Mouse (Mus musculus): ENCODE measurements at regions not wholly inside any gene's neighbourhood (a gene's known extent, or its start where the extent isn't known, plus 50 kb on each side); places are given as distances from the start of the nearest gene placed in this dataset.

- no peaks in the 10 kb centered on the region for H3K36me3 ChIP-seq (ENCODE audit: control insufficient read depth, insufficient read depth, low read length)
- no peaks in the 10 kb centered on the region for H3K27me3 ChIP-seq (replicated peaks; ENCODE audit: control insufficient read depth, insufficient read depth, low read length)
- no peak overlapping the region for H3K4me3 ChIP-seq (ENCODE audit: low read depth, low read length)
- H3K27ac ChIP-seq (replicated peaks; ENCODE audit: low read depth, low read length): no peak overlapping the region
- H3K9me3 ChIP-seq (ENCODE audit: control insufficient read depth, low read length): peaks cover 12% of the 10 kb centered on the region
- H3K4me1 ChIP-seq (ENCODE audit: control insufficient read depth, insufficient read depth, low read length): no peaks in the 10 kb centered on the region
- WGBS: 83% methylated on average over 20 of the region's 20 CpGs
- H3K4me2 ChIP-seq (ENCODE audit: low read depth, low read length): no peak overlapping the region
- DNase-seq (ENCODE audit: low spot score) (no peak), ATAC-seq (ENCODE audit: low read depth) (no peak)
- no peak overlapping the region for H3K9ac ChIP-seq (ENCODE audit: low read depth, low read length)
Observed at GRCm38 (mm10) chr7:34538310-34539055, 118.0 kb downstream of the Kctd15 start.

- DNase-seq (ENCODE audit: low spot score): no peak
- no peaks in the 10 kb centered on the region for H3K36me3 ChIP-seq (ENCODE audit: control insufficient read depth, insufficient read depth, low read length)
- no peaks in the 10 kb centered on the region for H3K27me3 ChIP-seq (replicated peaks; ENCODE audit: control insufficient read depth, insufficient read depth, low read length)
- H3K4me1 ChIP-seq (ENCODE audit: control insufficient read depth, insufficient read depth, low read length): no peaks in the 10 kb centered on the region
- no peak overlapping the region for H3K27ac ChIP-seq (replicated peaks; ENCODE audit: low read depth, low read length)
- H3K4me3 ChIP-seq (ENCODE audit: low read depth, low read length): no peak overlapping the region
- peaks cover 11% of the 10 kb centered on the region for H3K9me3 ChIP-seq (ENCODE audit: control insufficient read depth, low read length)
- H3K4me2 ChIP-seq (ENCODE audit: low read depth, low read length): no peak overlapping the region
- H3K9ac ChIP-seq (ENCODE audit: low read depth, low read length): no peak overlapping the region
- ATAC-seq (ENCODE audit: low read depth): no peak
- 75% methylated on average over 9 of the region's 9 CpGs for WGBS
Observed at GRCm38 (mm10) chr7:34537122-34537521, 119.4 kb downstream of the Kctd15 start.

- no peaks in the 10 kb centered on the region for H3K9me3 ChIP-seq (ENCODE audit: control insufficient read depth, low read length)
- H3K36me3 ChIP-seq (ENCODE audit: control insufficient read depth, insufficient read depth, low read length): no peaks in the 10 kb centered on the region
- WGBS: 72% methylated on average over 5 of the region's 5 CpGs
- H3K9ac ChIP-seq (ENCODE audit: low read depth, low read length): no peak overlapping the region
- H3K27me3 ChIP-seq (replicated peaks; ENCODE audit: control insufficient read depth, insufficient read depth, low read length): no peaks in the 10 kb centered on the region
- H3K4me2 ChIP-seq (ENCODE audit: low read depth, low read length): no peak overlapping the region
- no peak overlapping the region for H3K4me3 ChIP-seq (ENCODE audit: low read depth, low read length)
- ATAC-seq (ENCODE audit: low read depth) (no peak), DNase-seq (ENCODE audit: low spot score) (no peak)
- no peaks in the 10 kb centered on the region for H3K4me1 ChIP-seq (ENCODE audit: control insufficient read depth, insufficient read depth, low read length)
- H3K27ac ChIP-seq (replicated peaks; ENCODE audit: low read depth, low read length): no peak overlapping the region
Observed at GRCm38 (mm10) chr7:34534241-34534640, 122.3 kb downstream of the Kctd15 start.

- 80% methylated on average over 3 of the region's 3 CpGs for WGBS
Observed at GRCm38 (mm10) chr7:34531639-34532038, 124.9 kb downstream of the Kctd15 start.

GRCm38 (mm10) chr7:34507858-34508257 is 114.7 kb upstream of the Lsm14a start:
- WGBS: 55% methylated on average over 2 of the region's 2 CpGs
- no peak for DNase-seq (ENCODE audit: low spot score)

More at GRCm38 (mm10) chr7:34531639-34532038, 124.9 kb downstream of the Kctd15 start:
- no peak overlapping the region for H3K9ac ChIP-seq (ENCODE audit: low read depth, low read length)
- H3K36me3 ChIP-seq (ENCODE audit: control insufficient read depth, insufficient read depth, low read length): no peaks in the 10 kb centered on the region
- H3K9me3 ChIP-seq (ENCODE audit: control insufficient read depth, low read length): no peaks in the 10 kb centered on the region
- H3K4me3 ChIP-seq (ENCODE audit: low read depth, low read length): no peak overlapping the region
- no peak overlapping the region for H3K4me2 ChIP-seq (ENCODE audit: low read depth, low read length)
- H3K27ac ChIP-seq (replicated peaks; ENCODE audit: low read depth, low read length): no peak overlapping the region
- no peak for ATAC-seq (ENCODE audit: low read depth)
- H3K27me3 ChIP-seq (replicated peaks; ENCODE audit: control insufficient read depth, insufficient read depth, low read length): no peaks in the 10 kb centered on the region
- no peak for DNase-seq (ENCODE audit: low spot score)
- no peaks in the 10 kb centered on the region for H3K4me1 ChIP-seq (ENCODE audit: control insufficient read depth, insufficient read depth, low read length)

DNA sequence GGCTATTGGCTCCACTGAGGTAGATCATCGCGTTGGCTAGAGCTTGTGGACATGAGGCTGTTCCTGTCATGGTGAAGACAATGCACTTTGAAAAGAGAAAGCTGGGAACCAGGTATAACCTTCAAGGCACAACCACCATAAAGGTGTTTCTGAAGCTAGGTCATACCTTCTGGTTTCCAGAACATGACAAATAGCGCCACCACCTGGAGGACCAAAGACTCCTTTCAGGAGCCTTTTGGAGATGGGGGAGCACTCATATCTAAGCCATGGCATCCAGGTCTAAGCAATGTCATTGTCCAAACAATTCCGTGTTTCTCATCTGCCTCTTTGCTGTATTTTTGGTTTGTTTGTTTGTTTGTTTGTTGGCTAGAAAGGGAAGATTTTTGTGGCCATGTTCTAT is 113.7 kb upstream of the Lsm14a start:
- no peaks in the 10 kb centered on the region for H3K9me3 ChIP-seq (ENCODE audit: control insufficient read depth, low read length)
- WGBS: 69% methylated on average over 4 of the region's 4 CpGs
- ATAC-seq (ENCODE audit: low read depth): no peak
- no peak overlapping the region for H3K27ac ChIP-seq (replicated peaks; ENCODE audit: low read depth, low read length)
- DNase-seq (ENCODE audit: low spot score): no peak
- H3K9ac ChIP-seq (ENCODE audit: low read depth, low read length): no peak overlapping the region
- no peaks in the 10 kb centered on the region for H3K27me3 ChIP-seq (replicated peaks; ENCODE audit: control insufficient read depth, insufficient read depth, low read length)
- no peaks in the 10 kb centered on the region for H3K36me3 ChIP-seq (ENCODE audit: control insufficient read depth, insufficient read depth, low read length)
- no peak overlapping the region for H3K4me2 ChIP-seq (ENCODE audit: low read depth, low read length)
- H3K4me3 ChIP-seq (ENCODE audit: low read depth, low read length): no peak overlapping the region
- no peaks in the 10 kb centered on the region for H3K4me1 ChIP-seq (ENCODE audit: control insufficient read depth, insufficient read depth, low read length)

More at GRCm38 (mm10) chr7:34507858-34508257, 114.7 kb upstream of the Lsm14a start:
- Histone ChIP-seq H3K27me3 (replicated peaks; ENCODE audit: control insufficient read depth, insufficient read depth, low read length) (no peaks in the 10 kb centered on the region), H3K9ac (ENCODE audit: low read depth, low read length) (no peak overlapping the region), H3K27ac (replicated peaks; ENCODE audit: low read depth, low read length) (no peak overlapping the region), H3K4me2 (ENCODE audit: low read depth, low read length) (no peak overlapping the region), H3K4me1 (ENCODE audit: control insufficient read depth, insufficient read depth, low read length) (no peaks in the 10 kb centered on the region), H3K9me3 (ENCODE audit: control insufficient read depth, low read length) (no peaks in the 10 kb centered on the region), H3K36me3 (ENCODE audit: control insufficient read depth, insufficient read depth, low read length) (no peaks in the 10 kb centered on the region), H3K4me3 (ENCODE audit: low read depth, low read length) (no peak overlapping the region)
- ATAC-seq (ENCODE audit: low read depth): no peak

DNA sequence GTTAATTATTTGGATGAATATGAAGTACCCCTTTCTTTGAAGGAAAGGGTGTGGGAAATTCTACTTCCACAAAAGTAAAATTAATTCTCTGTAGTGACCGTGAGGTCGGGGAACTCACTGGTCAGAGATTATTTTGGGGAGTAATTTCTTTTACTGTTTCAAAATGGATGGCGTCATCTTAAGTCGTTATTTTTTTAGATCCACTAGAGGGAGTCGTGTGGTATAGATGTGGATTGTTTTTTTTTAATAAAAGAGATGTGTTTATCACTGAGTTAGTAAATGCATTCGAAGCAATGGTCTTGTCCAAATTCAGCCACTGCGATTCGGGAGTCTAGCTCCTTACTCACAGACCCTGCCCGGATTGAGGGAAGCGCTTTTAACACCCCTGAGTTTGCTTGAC is 100.8 kb upstream of the Lsm14a start:
- DNase-seq (ENCODE audit: low spot score) (peak; percentile 29), ATAC-seq (ENCODE audit: low read depth) (no peak)
- H3K27me3 ChIP-seq (replicated peaks; ENCODE audit: control insufficient read depth, insufficient read depth, low read length): no peaks in the 10 kb centered on the region
- no peak overlapping the region for H3K9ac ChIP-seq (ENCODE audit: low read depth, low read length)
- 69% methylated on average over 10 of the region's 10 CpGs for WGBS
- peaks cover 11% of the 10 kb centered on the region; the same call in 1 of the 2 replicates for H3K9me3 ChIP-seq (ENCODE audit: control insufficient read depth, low read length)
- no peak overlapping the region for H3K4me2 ChIP-seq (ENCODE audit: low read depth, low read length)
- H3K36me3 ChIP-seq (ENCODE audit: control insufficient read depth, insufficient read depth, low read length): no peaks in the 10 kb centered on the region
- H3K27ac ChIP-seq (replicated peaks; ENCODE audit: low read depth, low read length): no peak overlapping the region
- no peaks in the 10 kb centered on the region for H3K4me1 ChIP-seq (ENCODE audit: control insufficient read depth, insufficient read depth, low read length)
- H3K4me3 ChIP-seq (ENCODE audit: low read depth, low read length): no peak overlapping the region

- DNase-seq (ENCODE audit: low spot score): peak; percentile 81
- ATAC-seq (ENCODE audit: low read depth): peak; percentile 84; the same call in 1 of the 2 replicates
- Histone ChIP-seq H3K9ac (ENCODE audit: low read depth, low read length) (no peak overlapping the region), H3K9me3 (ENCODE audit: control insufficient read depth, low read length) (no peaks in the 10 kb centered on the region), H3K4me1 (ENCODE audit: control insufficient read depth, insufficient read depth, low read length) (no peaks in the 10 kb centered on the region), H3K4me2 (ENCODE audit: low read depth, low read length) (peak overlapping the region; percentile 16; the same call in 1 of the 2 replicates), H3K27me3 (replicated peaks; ENCODE audit: control insufficient read depth, insufficient read depth, low read length) (no peaks in the 10 kb centered on the region), H3K27ac (replicated peaks; ENCODE audit: low read depth, low read length) (no peak overlapping the region; the same call in 1 of the 2 replicates), H3K4me3 (ENCODE audit: low read depth, low read length) (no peak overlapping the region), H3K36me3 (ENCODE audit: control insufficient read depth, insufficient read depth, low read length) (no peaks in the 10 kb centered on the region)
- 50% methylated on average over 18 of the region's 18 CpGs for WGBS
Observed at GRCm38 (mm10) chr7:34484908-34485598, 91.9 kb upstream of the Lsm14a start.

Data from embryonic facial prominence, embryonic 14.5 days (tissue).